Mouse (Mus musculus) mammary gland, adult 2 months (tissue): Measurements from ENCODE around the gene Arel1. TPM values are rescaled to one million over a fixed set of nuclear protein-coding genes. Genes with fewer than 3 reads are reported as not detected.

ENCODE experiments used
- polyA plus RNA-seq: library from polyadenylated mRNA; depleted of rRNA; stranded (reverse); fragments of >200 nt; gene quantifications from 2 replicates; pipeline ENCODE4 v1.2.3, GENCODE M21; 2012; ENCODE audit warnings: low replicate concordance; rRNA removed

Arel1 gene
- polyA plus RNA-seq, result 26.1 and 41.4 TPM in 2 replicates

GRCm38 (mm10) chr12:84970428-84971096 is at the start of gene Arel1, which contains the start of gene Fcf1:
TSS of gene Arel1 (minus strand) at chr12:84970900.
TSS of gene Fcf1 (plus strand) at chr12:84970897.

GRCm38 (mm10) chr12:84996083-84996496 is 25.4 kb upstream of the Arel1 start, which contains the start of gene Ylpm1:
TSS of gene Ylpm1 (plus strand) at chr12:84996321.

GRCm38 (mm10) chr12:84876481-84877121 is 94.1 kb downstream of the Arel1 start, which contains the start of gene Ltbp2:
TSS of gene Ltbp2 (minus strand) at chr12:84876532.

Other genes starting within 250 kb of the Arel1 start
- gene Npc2, start 197.7 kb downstream of the Arel1 start, polyA plus RNA-seq, result 323 and 353 TPM in 2 replicates
- 43.9 and 105 TPM in 2 replicates for gene Isca2, start 197.6 kb downstream of the Arel1 start, polyA plus RNA-seq
- gene Ltbp2, start 94.4 kb downstream of the Arel1 start, polyA plus RNA-seq, result 33.4 and 77.4 TPM in 2 replicates
- 24.6 and 67.8 TPM in 2 replicates for gene Fcf1, start within 50 bp of the Arel1 start, polyA plus RNA-seq
- gene Ylpm1, start 25.4 kb upstream of the Arel1 start, polyA plus RNA-seq, result 10.8 and 16.1 TPM in 2 replicates
- 3.6 and 4.1 TPM in 2 replicates for gene Prox2, start 139.9 kb upstream of the Arel1 start, polyA plus RNA-seq
- 115 and 212 TPM in 2 replicates for gene Dlst, start 139.9 kb upstream of the Arel1 start, polyA plus RNA-seq
- 2.2 and 2.7 TPM in 2 replicates for gene Rps6kl1, start 180.4 kb upstream of the Arel1 start, polyA plus RNA-seq
- gene Pgf, start 206.9 kb upstream of the Arel1 start, polyA plus RNA-seq, result 2.6 and 4.5 TPM in 2 replicates
- gene Eif2b2, start 248.6 kb upstream of the Arel1 start, polyA plus RNA-seq, result 92.9 and 109 TPM in 2 replicates